Mouse (Mus musculus): ENCODE results near the gene Relch. TPM values are rescaled to one million over a fixed set of nuclear protein-coding genes. Genes with fewer than 3 reads are reported as not detected.

Relch gene
- total and polyA plus RNA-seq, 3 experiments = 29.2 to 41.9 (median 39.0) TPM

DNA sequence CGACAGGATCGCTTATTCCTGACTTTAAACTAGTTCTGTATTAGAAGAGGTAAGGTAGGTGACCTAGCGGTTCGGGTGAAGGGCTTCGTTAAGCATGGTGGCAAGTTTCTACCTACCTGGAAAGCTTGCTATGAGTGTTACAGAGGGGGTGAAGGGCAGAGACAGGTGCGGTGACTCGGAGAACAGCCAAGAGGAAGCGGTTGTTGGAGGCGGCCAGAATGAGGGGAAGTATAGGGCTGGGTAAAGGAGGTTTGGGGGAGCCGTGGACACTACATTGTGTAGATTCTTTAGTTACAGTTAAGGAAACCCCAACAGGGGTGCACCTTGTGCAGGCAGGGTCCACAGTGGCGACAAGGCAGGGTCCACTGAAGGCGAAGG lies 116.4 kb downstream of the Relch start:
- H3K27ac ChIP-seq (ENCODE audit: control insufficient read depth, low read depth, low read length) = no peak overlapping the region
- H3K27me3 ChIP-seq (ENCODE audit: control insufficient read depth in 1 of 2, insufficient read depth in 2 of 2, low read length in 2 of 2) = no peaks in the 10 kb centered on the region; a peak in 1 of 4 replicates
- no peak for DNase-seq (ENCODE audit: low read depth, low spot score)
- no peaks in the 10 kb centered on the region for H3K4me1 ChIP-seq (ENCODE audit: control insufficient read depth in 1 of 2, insufficient read depth in 2 of 2, low read length in 2 of 2)
- no peaks in the 10 kb centered on the region for H3K36me3 ChIP-seq (ENCODE audit: control insufficient read depth in 1 of 2, insufficient read depth in 2 of 2, low read length in 2 of 2)
- no peak overlapping the region for H3K4me3 ChIP-seq (ENCODE audit: control insufficient read depth in 1 of 2, insufficient read depth in 1 of 2, low read depth in 2 of 2, low read length in 2 of 2)
- TF ChIP-seq TCF12 (IDR thresholded peaks at IDR 0.05; ENCODE audit: low read depth, low read length) = no peak
- TF ChIP-seq CHD1 (IDR thresholded peaks at IDR 0.05; ENCODE audit: low read depth, low read length) = no peak
- TF ChIP-seq MYB (IDR thresholded peaks at IDR 0.05; ENCODE audit: low read depth, low read length) = no peak
- TF ChIP-seq EP300 (IDR thresholded peaks at IDR 0.05; ENCODE audit: low read depth in 1 of 2, low read length in 2 of 2) = no peak
- no peaks in the 10 kb centered on the region for H3K9me3 ChIP-seq (replicated peaks; ENCODE audit: insufficient read depth, low read length)
- no peak overlapping the region for H3K9ac ChIP-seq (ENCODE audit: control insufficient read depth, low read depth, low read length, poor library complexity, severe bottlenecking)
- H3K79me2 ChIP-seq (ENCODE audit: control insufficient read depth, insufficient read depth, low read length, poor library complexity) = no peaks in the 10 kb centered on the region

DNA sequence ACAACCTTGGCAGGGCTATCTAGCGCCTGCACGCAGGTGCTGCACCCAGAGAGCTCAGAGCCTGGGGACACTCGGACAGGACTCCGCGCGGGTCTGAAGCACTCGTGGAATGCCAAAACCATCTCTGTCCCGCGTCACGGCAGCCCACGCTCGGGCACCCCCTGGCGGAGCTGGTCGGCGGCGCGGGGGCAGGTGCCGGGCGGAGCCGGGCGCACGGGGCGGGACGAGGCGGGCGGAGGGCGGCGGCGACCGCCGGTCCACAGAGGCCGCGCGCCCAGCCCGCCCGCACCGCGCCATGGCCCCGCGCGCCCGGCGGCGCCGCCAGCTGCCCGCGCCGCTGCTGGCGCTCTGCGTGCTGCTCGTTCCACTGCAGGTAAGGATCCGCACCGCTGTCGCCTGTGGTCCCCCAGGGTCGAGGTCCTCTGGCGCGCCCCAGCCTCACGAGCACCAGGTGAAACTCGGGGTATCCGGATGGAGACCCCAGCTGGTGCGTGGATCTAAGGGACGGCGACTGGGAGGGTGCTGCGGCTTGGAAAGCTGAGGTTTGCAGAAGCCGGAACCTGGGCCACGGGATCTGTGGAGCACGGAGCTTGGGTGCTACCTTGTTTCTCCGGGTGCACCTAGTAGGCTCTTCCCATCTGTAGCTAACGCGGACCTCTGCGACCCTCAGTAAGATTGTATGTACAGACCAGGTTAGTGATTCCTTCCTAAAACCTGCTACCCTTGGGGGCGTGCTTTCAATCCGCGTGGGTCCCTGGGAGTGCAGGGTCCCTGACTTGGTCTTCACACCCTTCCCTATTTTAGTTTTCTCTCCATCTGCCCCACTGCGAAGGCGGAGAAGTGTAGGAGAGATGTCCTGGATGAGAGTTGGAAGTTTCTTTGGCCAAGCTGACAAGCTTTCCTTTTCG lies 117.0 kb downstream of the Relch start, which contains the start of gene Tnfrsf11a:
Tnfrsf11a (plus strand) TSS at position 262 of the 908 bp plus-strand sequence.
- no peak for DNase-seq (ENCODE audit: low read depth, low spot score)
- H3K4me1 ChIP-seq (ENCODE audit: control insufficient read depth in 1 of 2, insufficient read depth in 2 of 2, low read length in 2 of 2) = no peaks in the 10 kb centered on the region
- H3K9me3 ChIP-seq (replicated peaks; ENCODE audit: insufficient read depth, low read length) = no peaks in the 10 kb centered on the region
- TF ChIP-seq ELF1 (IDR thresholded peaks at IDR 0.05; ENCODE audit: low read depth, low read length) (no peak), MXI1 (IDR thresholded peaks at IDR 0.05; ENCODE audit: low read depth, low read length) (no peak), ZC3H11A (IDR thresholded peaks at IDR 0.05; ENCODE audit: low read depth, low read length) (no peak), TBP (IDR thresholded peaks at IDR 0.05; ENCODE audit: low read depth, low read length) (no peak), MAX (IDR thresholded peaks at IDR 0.05; ENCODE audit: low read length) (no peak), CHD2 (IDR thresholded peaks at IDR 0.05; ENCODE audit: low read length) (no peak)
- H3K4me3 ChIP-seq (ENCODE audit: control insufficient read depth in 1 of 2, insufficient read depth in 1 of 2, low read depth in 2 of 2, low read length in 2 of 2) = no peak within 1 kb of the TSS
- H3K36me3 ChIP-seq (ENCODE audit: control insufficient read depth in 1 of 2, insufficient read depth in 2 of 2, low read length in 2 of 2) = no peaks in the 10 kb centered on the region
- H3K9ac ChIP-seq (ENCODE audit: control insufficient read depth, low read depth, low read length, poor library complexity, severe bottlenecking) = no peak within 1 kb of the TSS
- H3K27ac ChIP-seq (ENCODE audit: control insufficient read depth, low read depth, low read length) = no peak within 1 kb of the TSS
- no peaks in the 10 kb centered on the region; a peak in 1 of 4 replicates for H3K27me3 ChIP-seq (ENCODE audit: control insufficient read depth in 1 of 2, insufficient read depth in 2 of 2, low read length in 2 of 2)
- H3K79me2 ChIP-seq (ENCODE audit: control insufficient read depth, insufficient read depth, low read length, poor library complexity) = no peaks in the 10 kb centered on the region

DNA sequence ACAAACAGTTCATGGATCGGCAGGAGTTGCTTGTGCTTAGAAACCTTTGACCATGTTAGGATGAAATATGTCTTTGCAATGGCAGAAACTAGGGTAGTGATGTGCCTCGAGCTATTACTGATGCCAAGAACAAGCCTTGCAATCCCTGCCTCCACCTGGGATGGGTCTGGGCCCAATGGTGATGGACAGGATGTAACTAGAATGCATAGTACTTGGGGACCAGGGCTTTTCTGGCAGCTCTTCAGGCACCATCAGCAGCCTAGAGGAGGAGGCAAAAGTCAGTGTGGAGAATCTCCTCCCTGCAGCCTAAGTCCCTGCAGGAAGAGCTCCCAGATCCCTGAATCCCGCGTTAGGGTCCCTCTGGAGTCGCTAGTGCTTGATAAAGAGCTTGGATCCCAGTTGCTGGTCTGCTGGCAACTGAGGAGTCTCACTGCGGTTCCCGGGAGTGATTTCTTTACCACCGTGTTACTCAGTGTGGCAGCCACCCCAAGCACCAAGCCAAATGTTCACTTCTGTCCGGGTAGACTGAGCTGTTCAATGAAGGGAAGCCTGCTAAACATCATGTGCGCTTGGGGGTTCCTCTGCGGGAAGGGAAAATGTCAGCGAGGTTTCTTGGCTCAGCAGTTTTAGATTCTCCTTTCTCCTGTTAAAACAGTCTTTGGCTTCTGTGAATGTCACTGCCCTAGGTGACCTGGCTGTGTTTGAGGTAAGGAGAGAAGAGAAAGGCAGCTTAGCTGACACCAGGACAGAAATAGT lies 117.9 kb downstream of the Relch start:
- DNase-seq (ENCODE audit: low read depth, low spot score) = no peak
- H3K4me1 ChIP-seq (ENCODE audit: control insufficient read depth in 1 of 2, insufficient read depth in 2 of 2, low read length in 2 of 2) = no peaks in the 10 kb centered on the region
- no peak overlapping the region for H3K4me3 ChIP-seq (ENCODE audit: control insufficient read depth in 1 of 2, insufficient read depth in 1 of 2, low read depth in 2 of 2, low read length in 2 of 2)
- H3K79me2 ChIP-seq (ENCODE audit: control insufficient read depth, insufficient read depth, low read length, poor library complexity) = no peaks in the 10 kb centered on the region
- no peaks in the 10 kb centered on the region for H3K9me3 ChIP-seq (replicated peaks; ENCODE audit: insufficient read depth, low read length)
- H3K9ac ChIP-seq (ENCODE audit: control insufficient read depth, low read depth, low read length, poor library complexity, severe bottlenecking) = no peak overlapping the region
- no peaks in the 10 kb centered on the region; a peak in 1 of 4 replicates for H3K27me3 ChIP-seq (ENCODE audit: control insufficient read depth in 1 of 2, insufficient read depth in 2 of 2, low read length in 2 of 2)
- no peaks in the 10 kb centered on the region for H3K36me3 ChIP-seq (ENCODE audit: control insufficient read depth in 1 of 2, insufficient read depth in 2 of 2, low read length in 2 of 2)
- TF ChIP-seq NELFE (IDR thresholded peaks at IDR 0.05; ENCODE audit: low read depth, low read length) (no peak), KAT2A (conservative IDR thresholded peaks at IDR 0.05; ENCODE audit: low read depth, low read length) (no peak), ELF1 (IDR thresholded peaks at IDR 0.05; ENCODE audit: low read depth, low read length) (no peak)
- no peak overlapping the region for H3K27ac ChIP-seq (ENCODE audit: control insufficient read depth, low read depth, low read length)
